Mouse (Mus musculus): ENCODE data around the gene Acin1.

Acin1 gene

DNA sequence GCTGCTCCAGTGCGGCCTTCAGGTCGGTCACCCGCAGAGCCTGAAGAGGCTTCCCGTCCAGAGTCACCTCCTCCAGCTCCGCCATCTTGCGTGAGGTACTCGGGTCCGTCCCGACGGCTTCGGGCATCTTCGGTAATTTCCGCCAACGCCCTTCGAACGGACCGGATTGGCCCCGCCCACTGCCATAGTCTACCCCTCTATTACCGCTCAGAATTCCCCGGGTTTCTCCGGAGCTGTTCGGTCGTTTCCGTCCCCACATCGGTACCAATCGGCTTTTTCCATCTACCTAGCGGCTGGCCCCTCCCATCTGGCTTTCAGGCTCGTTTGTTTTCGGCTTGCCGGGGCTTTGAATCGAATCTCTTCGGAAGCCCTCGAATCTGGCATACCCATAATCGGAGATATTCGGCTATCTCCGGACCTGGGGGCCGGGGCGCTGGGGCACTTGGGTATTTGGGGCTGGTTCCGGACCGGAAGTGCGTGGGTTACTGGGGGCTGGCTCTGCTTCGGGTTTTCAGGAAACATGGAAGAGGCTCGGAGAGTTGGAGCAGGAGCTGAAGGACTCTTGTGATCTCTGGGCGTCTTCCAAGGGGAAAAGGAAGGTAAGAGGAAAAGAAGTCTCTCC is at the start of gene Acin1:
Acin1 (minus strand) TSS at position 410 of the 622 bp plus-strand sequence.
- peak; percentile 100 for DNase-seq (ENCODE audit: low spot score)

GRCm38 (mm10) chr14:54735221-54735620 is 48.5 kb upstream of the Acin1 start:
- no peak for DNase-seq (ENCODE audit: low spot score)

GRCm38 (mm10) chr14:54734004-54734403 is 47.3 kb upstream of the Acin1 start:
- no peak for DNase-seq (ENCODE audit: low spot score)

GRCm38 (mm10) chr14:54732206-54732605 is 45.5 kb upstream of the Acin1 start:
- no peak for DNase-seq (ENCODE audit: low spot score)

DNA sequence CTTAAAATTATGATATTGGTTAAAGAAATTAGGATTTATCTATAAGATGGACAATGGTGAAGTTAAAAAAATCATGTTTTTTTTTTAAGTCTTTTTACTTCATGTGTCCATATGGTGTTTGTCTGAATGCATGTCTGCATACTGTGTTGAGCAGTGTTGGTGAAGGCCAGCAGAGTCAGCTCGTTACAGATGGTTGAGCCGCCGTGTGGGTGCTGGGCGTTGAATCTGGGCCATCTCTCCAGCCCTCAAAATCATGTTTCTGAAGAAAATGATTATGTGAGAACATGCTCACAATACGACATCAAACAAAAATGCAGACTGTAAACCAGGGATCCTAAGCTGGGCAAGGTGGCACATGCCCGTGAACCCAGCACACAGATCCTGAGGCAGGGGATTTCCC is 43.6 kb upstream of the Acin1 start:
- DNase-seq (ENCODE audit: low spot score), result no peak

GRCm38 (mm10) chr14:54728823-54729653 is 42.3 kb upstream of the Acin1 start:
- no peak for DNase-seq (ENCODE audit: low spot score)

- no peak for DNase-seq (ENCODE audit: low spot score)
These were observed 40.8 kb upstream of the Acin1 start for GRCm38 (mm10) chr14:54727565-54727964.

GRCm38 (mm10) chr14:54724049-54724448 is 37.3 kb upstream of the Acin1 start:
- no peak for DNase-seq (ENCODE audit: low spot score)

DNA sequence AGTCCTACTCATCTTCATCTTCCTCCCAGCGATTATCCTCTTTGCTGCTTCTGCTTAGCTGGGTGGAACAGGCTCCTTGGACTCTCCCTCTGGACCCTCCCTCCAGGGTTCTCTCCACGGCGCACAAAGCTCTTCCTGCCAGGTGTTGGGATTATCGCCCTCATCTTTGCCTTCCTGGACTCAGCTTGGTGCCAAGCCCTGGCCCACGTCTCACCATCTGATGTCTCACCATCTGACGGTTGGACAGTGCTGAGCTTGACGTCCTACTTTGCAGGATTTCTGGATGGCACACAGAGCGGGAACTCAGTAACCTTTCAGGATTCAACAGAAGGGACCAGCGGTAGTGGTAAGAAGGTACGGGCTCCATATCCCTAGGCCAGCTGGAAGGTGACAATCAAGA is 35.0 kb upstream of the Acin1 start:
- DNase-seq (ENCODE audit: low spot score), result no peak

DNA sequence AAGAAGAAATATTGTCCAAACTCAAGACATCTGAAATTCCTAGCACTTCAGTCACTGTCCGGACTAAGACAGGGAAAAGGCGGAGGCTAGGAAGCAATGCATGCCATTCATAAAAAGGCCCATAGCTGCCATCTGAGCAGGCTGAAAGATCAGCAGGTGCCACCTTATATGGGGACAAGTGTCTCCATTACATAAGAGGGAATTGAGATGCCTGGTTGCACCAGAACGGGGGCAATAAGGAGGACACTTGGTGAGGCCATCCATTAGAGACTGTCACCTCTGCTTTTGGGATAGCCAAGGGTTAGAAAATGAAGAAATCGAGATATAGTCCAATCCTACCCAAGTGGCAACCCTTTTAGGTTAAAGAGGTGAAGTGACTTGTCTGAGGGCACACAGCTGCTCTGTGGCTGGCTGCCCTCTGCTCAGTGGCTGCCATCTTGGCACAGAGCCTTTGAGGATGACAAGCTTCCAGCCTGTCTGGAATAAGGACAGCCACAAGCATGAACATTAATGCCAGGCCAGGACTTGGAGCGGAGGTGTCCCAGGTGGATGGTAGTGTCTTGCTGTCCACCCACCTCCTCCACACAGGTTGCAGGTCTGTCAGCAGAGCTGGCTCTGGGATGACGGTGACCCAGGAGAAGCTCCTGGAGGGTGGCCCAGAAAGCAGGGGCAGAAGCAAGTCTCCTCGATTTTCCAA is 34.1 kb upstream of the Acin1 start:
- DNase-seq (ENCODE audit: low spot score), result no peak

DNA sequence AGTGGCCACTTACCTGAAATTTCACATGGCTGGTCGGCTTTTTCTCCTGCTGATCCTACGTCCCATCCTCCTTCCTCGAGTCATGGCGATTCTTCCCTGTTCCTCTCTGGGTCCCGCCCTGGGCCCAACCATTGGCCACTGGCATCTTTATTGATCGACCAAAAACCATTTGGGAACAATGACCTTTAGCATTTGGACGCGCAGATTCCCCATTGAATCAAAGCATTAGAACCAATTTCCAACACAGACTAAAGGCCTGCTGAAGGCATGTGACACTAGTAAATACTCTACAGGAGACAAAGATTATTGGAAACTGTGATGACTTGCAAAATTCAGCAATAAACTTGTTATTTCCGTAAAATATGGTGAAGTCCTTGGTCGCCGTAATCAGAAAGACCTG is 33.3 kb upstream of the Acin1 start:
- DNase-seq (ENCODE audit: low spot score), result no peak

DNA sequence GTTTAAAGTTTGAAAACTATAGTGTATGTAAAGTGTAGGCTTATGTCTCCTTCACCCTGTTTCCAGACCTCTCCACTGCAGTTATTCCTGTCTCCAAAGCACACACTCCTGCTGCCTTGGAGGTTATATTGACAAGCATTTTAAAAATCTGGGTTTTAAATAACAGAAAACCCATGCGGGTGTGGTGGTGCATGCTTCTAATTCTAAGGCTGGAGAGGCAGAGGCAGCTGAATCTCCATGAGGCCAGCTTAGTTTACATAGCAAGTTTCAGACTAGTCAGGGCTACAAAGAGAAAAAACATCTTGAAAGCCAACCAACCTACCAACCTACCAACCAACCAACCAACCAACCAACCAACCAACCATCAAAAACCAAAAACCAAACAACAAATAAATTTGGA is 28.7 kb upstream of the Acin1 start:
- DNase-seq (ENCODE audit: low spot score), result no peak

- DNase-seq (ENCODE audit: low spot score), result no peak
These were observed 27.9 kb upstream of the Acin1 start for GRCm38 (mm10) chr14:54714617-54715081.

GRCm38 (mm10) chr14:54714121-54714520 is 27.4 kb upstream of the Acin1 start:
- DNase-seq (ENCODE audit: low spot score), result peak; percentile 85

- no peak for DNase-seq (ENCODE audit: low spot score)
These were observed 26.1 kb upstream of the Acin1 start for GRCm38 (mm10) chr14:54712861-54713260.

DNA sequence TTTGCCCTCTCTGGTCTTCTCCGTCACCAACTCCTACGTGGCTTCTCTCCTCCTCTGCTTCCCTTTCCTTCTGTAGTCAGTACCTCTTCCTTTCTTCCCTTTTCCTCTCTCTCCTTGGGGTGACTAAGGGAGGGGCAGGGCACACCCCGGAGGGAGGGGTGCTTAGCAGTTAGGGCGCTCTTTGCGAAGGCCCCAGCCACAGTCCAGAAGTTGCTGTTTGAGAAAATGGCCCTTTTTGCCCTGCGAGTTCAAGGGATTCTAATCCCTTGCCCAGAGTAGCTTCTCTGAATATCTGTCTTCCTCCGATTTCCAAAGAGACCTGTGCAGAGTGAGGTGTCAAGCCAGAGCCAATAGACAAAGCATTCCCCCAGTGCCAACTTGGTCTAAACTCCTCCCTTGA is 25.3 kb upstream of the Acin1 start, which contains the start of gene Cebpe:
Cebpe (minus strand) TSS at position 101 of the 400 bp plus-strand sequence.
- DNase-seq (ENCODE audit: low spot score), result no peak

- no peak for DNase-seq (ENCODE audit: low spot score)
These were observed 22.3 kb upstream of the Acin1 start for GRCm38 (mm10) chr14:54709054-54709453.

GRCm38 (mm10) chr14:54706589-54707320 is 20.0 kb upstream of the Acin1 start:
- no peak for DNase-seq (ENCODE audit: low spot score)

- DNase-seq (ENCODE audit: low spot score), result no peak
These were observed 19.1 kb upstream of the Acin1 start for GRCm38 (mm10) chr14:54705844-54706243.

- no peak for DNase-seq (ENCODE audit: low spot score)
These were observed 16.5 kb upstream of the Acin1 start for GRCm38 (mm10) chr14:54703207-54703606.

DNA sequence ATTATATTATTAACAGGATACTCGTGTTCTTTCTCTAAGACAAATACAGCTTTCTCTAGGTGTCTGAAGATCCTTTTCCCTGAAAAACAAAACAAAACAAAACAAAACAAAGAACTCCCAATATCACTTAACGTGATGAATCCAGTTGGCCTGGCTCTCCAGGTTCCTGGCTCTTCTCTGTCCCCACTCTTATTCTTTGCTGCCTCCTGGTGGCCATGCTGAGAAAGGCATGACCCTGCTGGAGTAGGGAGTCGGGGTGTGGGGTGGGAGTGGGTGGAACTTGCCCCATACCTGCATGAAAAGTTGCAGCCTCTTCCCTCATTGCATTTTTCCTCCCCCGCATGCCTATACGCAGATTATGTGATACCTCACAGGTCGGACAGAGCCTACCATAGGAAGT is 14.6 kb upstream of the Acin1 start:
- peak; percentile 33 for DNase-seq (ENCODE audit: low spot score)

DNA sequence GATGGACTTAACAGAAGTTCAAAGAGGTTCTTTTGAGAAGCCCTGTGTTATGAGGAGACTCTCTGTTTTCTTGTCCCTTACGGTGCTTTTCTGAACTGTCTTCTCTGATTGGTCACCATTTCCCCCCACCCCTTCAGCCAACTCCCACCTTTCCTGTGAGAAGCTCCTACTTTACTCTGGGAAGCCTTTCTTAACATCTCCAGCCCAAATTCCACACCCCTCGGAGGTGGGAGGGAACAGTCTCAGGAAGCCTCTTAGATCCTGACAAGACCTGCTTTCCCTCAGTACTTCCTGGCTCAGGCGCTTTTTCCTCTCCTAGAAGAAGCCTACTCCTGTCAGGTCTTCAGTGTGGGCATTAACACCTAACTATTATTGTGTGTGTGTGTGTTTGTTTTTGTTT is 12.9 kb upstream of the Acin1 start:
- no peak for DNase-seq (ENCODE audit: low spot score)
